Mouse (Mus musculus) embryonic fibroblast, embryonic 13.5 days (primary cell): Measurements from ENCODE around the gene Nrg3.

ENCODE experiments used
- CTCF ChIP-seq: IDR thresholded peaks from 2 replicates; pipeline ENCODE4 v1.5.1; 2011; ENCODE audit warnings: mild to moderate bottlenecking, control low read depth, low read length, moderate library complexity, borderline replicate concordance; ENCODE audit not compliant: insufficient read depth
- POLR2A ChIP-seq: IDR thresholded peaks from 2 replicates; pipeline ENCODE4 v1.6.1; 2011; ENCODE audit warnings: low read depth, mild to moderate bottlenecking, control low read depth, low read length, moderate library complexity

DNA sequence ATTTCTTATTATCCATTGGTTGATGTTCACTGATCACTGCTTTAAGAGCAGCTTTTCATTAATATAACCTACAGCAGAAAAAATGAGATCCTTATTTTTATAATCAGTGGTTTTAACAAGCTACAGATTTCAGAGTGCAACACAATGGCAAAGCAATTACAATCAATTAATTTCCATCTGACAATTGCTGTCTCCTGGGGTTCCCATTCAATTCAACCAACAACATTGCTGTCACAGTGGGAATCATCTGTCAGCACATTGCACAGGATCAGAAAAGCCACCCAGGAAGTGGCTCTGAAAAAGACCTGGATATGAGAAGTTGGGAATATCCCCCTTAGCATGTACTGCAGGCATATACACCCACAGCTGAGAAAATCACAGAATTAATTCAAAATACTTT is 458.8 kb downstream of the Nrg3 start:
- no peak for TF ChIP-seq CTCF
- no peak for TF ChIP-seq POLR2A
